Mouse (Mus musculus) neural tube, embryonic 13.5 days (tissue): ENCODE measurements at regions not wholly inside any gene's neighbourhood (a gene's known extent, or its start where the extent isn't known, plus 50 kb on each side); places are given as distances from the start of the nearest gene placed in this dataset.

Experiments used
- ATAC-seq: fragments of 200-750 bp; cut with Nextera tagmentation; 2 replicates; pipeline ENCODE4 v1.8.0; 2017; ENCODE audit warnings: low read depth, mild to moderate bottlenecking, moderate TSS enrichment, moderate library complexity
- H3K27ac ChIP-seq: fragments of 300-500 bp; sonication (generic); replicated peaks from 2 replicates; pipeline ENCODE4 v1.5.1; 2015; ENCODE audit warnings: moderate library complexity, mild to moderate bottlenecking, inconsistent platforms
- H3K27me3 ChIP-seq: fragments of 300-500 bp; sonication (generic); 2 replicates; pipeline ENCODE4 v1.6.1; 2015; ENCODE audit warnings: mild to moderate bottlenecking, inconsistent platforms
- H3K36me3 ChIP-seq: fragments of 300-500 bp; sonication (generic); 2 replicates; pipeline ENCODE4 v1.6.1; 2015; ENCODE audit warnings: mild to moderate bottlenecking, inconsistent platforms
- H3K4me1 ChIP-seq: fragments of 300-500 bp; sonication (generic); replicated peaks from 2 replicates; pipeline ENCODE4 v1.6.1; 2015; ENCODE audit warnings: inconsistent platforms
- H3K4me2 ChIP-seq: fragments of 300-500 bp; sonication (generic); 2 replicates; pipeline ENCODE4 v1.6.1; 2015; ENCODE audit warnings: inconsistent platforms, mild to moderate bottlenecking, moderate library complexity
- H3K4me3 ChIP-seq: fragments of 300-500 bp; sonication (generic); 2 replicates; pipeline ENCODE4 v1.5.1; 2015; ENCODE audit warnings: mild to moderate bottlenecking, inconsistent platforms
- H3K9ac ChIP-seq: fragments of 300-500 bp; sonication (generic); 2 replicates; pipeline ENCODE4 v1.6.1; 2015; ENCODE audit warnings: moderate library complexity, mild to moderate bottlenecking, inconsistent platforms
- H3K9me3 ChIP-seq: fragments of 300-500 bp; sonication (generic); 2 replicates; pipeline ENCODE4 v1.6.1; 2016; ENCODE audit warnings: inconsistent platforms
- WGBS: fragments of 180-500 bp; shearing (Covaris S2); methylation state at CpG from one replicate; pipeline ENCODE4 v1.1.7; 2015; 5-methylcytosine and 5-hydroxymethylcytosine counted together

DNA sequence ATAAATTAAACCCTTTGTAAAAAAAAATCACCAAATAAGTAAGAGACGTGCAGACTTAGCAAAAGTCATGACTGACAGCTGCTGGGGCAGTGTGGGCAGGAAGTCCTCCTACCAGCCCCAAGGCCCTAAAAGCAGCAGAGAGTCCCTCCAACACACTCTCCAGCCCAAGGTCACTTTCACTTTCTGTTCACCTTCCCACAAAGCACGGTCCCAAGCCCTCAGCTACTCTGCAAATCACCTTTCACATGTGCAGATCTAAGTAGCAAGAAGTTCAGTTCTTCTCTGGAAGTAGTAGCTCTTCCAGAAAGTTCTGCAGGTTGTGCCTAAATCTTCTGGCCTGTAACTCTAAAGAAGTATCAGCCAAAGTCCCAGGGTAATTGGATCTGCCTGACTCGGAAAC lies 120.8 kb upstream of the Gm26657 start:
- no peaks in the 10 kb centered on the region for H3K4me1 ChIP-seq
- no peak for ATAC-seq
- no peaks in the 10 kb centered on the region for H3K27me3 ChIP-seq
- 83% methylated on average over 3 of the region's 3 CpGs for WGBS
- no peak overlapping the region for H3K4me3 ChIP-seq
- no peak overlapping the region for H3K4me2 ChIP-seq
- H3K9me3 ChIP-seq: no peaks in the 10 kb centered on the region
- no peak overlapping the region for H3K9ac ChIP-seq
- no peaks in the 10 kb centered on the region for H3K36me3 ChIP-seq
- no peak overlapping the region for H3K27ac ChIP-seq

DNA sequence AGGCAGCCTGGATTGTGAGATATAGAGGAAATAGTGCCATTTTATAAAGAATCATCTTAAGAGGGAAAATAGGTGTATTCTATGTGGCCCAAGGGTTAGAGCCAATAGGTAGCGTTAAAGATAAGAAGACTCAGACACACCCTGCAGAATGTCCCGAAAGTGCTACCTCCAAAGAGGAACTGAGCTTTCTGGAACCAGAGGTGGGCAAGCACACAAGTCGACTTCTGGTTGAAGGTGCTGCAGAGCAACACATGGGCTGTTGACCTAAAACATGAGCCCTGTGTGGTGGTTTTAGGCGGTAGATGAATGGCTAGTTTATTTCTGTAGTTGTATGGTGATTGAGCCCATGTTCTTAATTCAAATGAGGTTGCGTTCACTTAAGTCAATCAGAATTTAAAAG lies 121.4 kb upstream of the Gm26657 start:
- Histone ChIP-seq H3K27ac (no peak overlapping the region), H3K4me3 (no peak overlapping the region), H3K9ac (no peak overlapping the region), H3K4me2 (no peak overlapping the region), H3K4me1 (no peaks in the 10 kb centered on the region), H3K27me3 (no peaks in the 10 kb centered on the region), H3K9me3 (no peaks in the 10 kb centered on the region), H3K36me3 (no peaks in the 10 kb centered on the region)
- WGBS: 94% methylated on average over 5 of the region's 5 CpGs
- no peak for ATAC-seq

DNA sequence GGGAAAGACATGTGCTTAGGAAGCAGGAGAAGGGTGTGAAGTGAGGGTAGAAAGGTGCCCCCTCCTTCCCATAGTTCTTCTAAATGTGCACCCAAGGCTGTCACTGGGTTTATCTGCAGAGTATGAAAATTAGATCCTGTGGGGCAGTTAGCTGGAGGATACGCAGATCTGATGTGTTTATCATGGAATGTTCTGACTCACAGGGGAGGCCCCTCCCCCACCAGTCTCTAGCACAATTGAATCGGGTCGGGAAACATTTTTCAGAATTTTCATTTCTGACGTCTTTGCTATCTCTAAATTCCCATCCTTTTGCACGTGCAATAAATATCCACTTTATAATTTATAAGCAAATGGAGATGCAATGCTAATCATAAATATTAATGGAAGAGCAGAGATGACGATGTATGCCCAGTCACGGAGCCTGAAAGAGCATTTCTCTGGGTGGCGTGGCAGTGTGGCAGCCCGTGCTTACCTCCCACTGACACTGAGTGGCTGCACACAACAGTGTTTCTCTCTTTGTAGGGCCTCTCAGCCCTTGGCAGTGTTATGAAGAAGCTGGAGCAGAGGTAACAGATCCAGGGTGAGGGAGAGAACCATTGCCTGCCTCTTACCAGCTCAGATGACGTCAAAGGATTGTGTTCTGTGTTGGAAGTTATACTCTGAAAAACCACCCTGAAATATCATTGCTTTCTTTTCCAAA lies 122.1 kb upstream of the Gm26657 start:
- H3K27ac ChIP-seq: no peak overlapping the region
- no peak overlapping the region for H3K4me2 ChIP-seq
- 71% methylated on average over 10 of the region's 10 CpGs for WGBS
- no peaks in the 10 kb centered on the region for H3K36me3 ChIP-seq
- ATAC-seq: no peak
- H3K9ac ChIP-seq: no peak overlapping the region
- no peaks in the 10 kb centered on the region for H3K4me1 ChIP-seq
- no peak overlapping the region for H3K4me3 ChIP-seq
- no peaks in the 10 kb centered on the region for H3K9me3 ChIP-seq
- no peaks in the 10 kb centered on the region for H3K27me3 ChIP-seq

DNA sequence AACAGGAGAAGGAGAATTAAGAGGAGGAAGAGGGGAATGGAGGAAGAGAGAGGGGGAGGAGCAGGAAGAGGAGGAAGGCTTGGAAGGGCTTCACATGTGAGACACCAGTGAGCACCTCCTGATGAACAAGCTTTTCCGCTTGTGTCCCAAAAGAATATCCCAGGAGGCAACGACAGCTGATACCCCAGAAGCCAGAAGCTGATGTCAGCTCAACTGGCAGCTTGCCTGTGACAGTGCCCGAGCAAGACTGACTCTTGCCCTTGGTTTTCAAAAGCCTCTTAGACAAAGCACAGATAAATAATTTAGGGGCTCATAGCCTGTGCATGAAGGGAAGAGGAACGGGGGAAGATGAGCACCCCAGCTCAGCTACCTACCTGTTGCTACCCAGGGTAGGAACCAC lies 127.5 kb upstream of the Gm26657 start:
- no peak overlapping the region for H3K27ac ChIP-seq
- no peaks in the 10 kb centered on the region for H3K36me3 ChIP-seq
- 0 out of 2 replicates have a peak, but pooled peaks cover 4% of the 10 kb centered on the region for H3K4me1 ChIP-seq
- H3K4me2 ChIP-seq: no peak overlapping the region
- no peaks in the 10 kb centered on the region for H3K27me3 ChIP-seq
- 68% methylated on average over 4 of the region's 4 CpGs for WGBS
- no peak for ATAC-seq
- H3K9me3 ChIP-seq: no peaks in the 10 kb centered on the region
- H3K4me3 ChIP-seq: no peak overlapping the region
- no peak overlapping the region for H3K9ac ChIP-seq

DNA sequence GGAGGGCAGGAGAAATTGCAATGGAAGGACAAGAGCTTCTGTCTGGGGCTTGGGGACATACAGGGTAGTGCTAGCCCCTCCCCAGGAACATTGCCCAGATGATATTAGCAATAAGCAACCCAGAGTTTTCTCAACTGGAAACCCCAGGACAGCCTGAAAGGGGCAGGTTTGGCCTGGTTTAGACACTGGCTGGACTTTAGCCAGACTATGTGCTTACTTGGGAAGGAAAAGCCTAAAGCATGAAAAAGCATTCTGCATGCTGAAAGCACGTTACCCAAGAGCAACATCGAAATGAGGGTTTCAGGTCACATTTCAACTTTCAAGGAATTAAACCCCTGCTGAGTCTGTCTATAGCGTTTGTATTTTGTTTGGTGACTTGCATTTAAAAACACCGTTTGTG lies 128.1 kb upstream of the Gm26657 start:
- 37% methylated on average over 4 of the region's 4 CpGs for WGBS
- Histone ChIP-seq H3K9ac (no peak overlapping the region), H3K9me3 (no peaks in the 10 kb centered on the region)

DNA sequence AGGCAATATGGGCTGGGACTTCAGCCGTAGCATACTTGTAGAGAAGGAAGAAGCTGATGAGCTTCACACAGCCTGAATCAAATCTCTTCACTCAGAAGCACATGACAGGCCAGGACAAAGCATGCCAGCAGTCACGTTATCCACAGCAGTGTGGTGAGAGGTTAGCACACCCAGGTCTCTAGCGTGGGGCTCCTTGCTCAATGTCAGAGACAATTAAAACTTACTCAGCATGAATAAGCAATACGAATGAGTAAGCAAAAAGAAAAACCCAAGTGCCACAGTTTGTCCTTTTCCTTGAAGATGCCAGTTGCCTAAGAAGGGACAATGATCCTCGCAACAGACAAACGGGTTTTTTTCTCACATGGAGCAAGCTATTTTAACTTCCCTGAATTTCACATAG lies 129.6 kb upstream of the Gm26657 start:
- Histone ChIP-seq H3K4me1 (0 out of 2 replicates have a peak, but pooled peaks cover 4% of the 10 kb centered on the region), H3K9me3 (no peaks in the 10 kb centered on the region), H3K36me3 (no peaks in the 10 kb centered on the region), H3K27me3 (no peaks in the 10 kb centered on the region), H3K4me3 (no peak overlapping the region), H3K4me2 (no peak overlapping the region), H3K27ac (no peak overlapping the region), H3K9ac (no peak overlapping the region)
- no peak for ATAC-seq
- 69% methylated on average over 6 of the region's 6 CpGs for WGBS

More for the DNA sequence above, 128.1 kb upstream of the Gm26657 start:
- Histone ChIP-seq H3K4me1 (0 out of 2 replicates have a peak, but pooled peaks cover 4% of the 10 kb centered on the region), H3K27me3 (no peaks in the 10 kb centered on the region), H3K36me3 (no peaks in the 10 kb centered on the region), H3K27ac (no peak overlapping the region), H3K4me2 (no peak overlapping the region), H3K4me3 (no peak overlapping the region)
- no peak for ATAC-seq

DNA sequence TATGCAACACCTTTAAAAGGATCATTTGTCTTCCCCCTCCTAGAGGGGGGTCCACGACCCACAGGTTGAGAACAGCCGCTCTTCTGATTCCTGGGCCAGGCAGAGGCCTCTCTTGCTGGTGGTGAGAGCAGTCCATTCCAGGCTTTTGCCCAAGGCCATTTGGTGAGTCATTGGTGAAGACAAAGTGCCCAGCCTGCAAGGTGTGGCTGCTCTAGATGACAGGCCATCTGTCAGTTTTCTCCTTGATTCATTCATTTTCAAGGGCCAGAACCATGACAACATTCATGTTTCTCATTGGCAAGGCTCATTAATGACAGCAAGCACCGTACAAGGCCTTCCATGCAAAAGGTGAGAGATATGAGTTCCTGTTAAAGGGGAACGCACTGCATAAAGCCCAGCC lies 131.2 kb upstream of the Gm26657 start:
- Histone ChIP-seq H3K27ac (no peak overlapping the region), H3K27me3 (no peaks in the 10 kb centered on the region), H3K4me2 (no peak overlapping the region), H3K4me1 (0 out of 2 replicates have a peak, but pooled peaks cover 4% of the 10 kb centered on the region), H3K9me3 (no peaks in the 10 kb centered on the region), H3K36me3 (no peaks in the 10 kb centered on the region), H3K4me3 (no peak overlapping the region), H3K9ac (no peak overlapping the region)
- 83% methylated on average over 4 of the region's 4 CpGs for WGBS
- no peak for ATAC-seq

DNA sequence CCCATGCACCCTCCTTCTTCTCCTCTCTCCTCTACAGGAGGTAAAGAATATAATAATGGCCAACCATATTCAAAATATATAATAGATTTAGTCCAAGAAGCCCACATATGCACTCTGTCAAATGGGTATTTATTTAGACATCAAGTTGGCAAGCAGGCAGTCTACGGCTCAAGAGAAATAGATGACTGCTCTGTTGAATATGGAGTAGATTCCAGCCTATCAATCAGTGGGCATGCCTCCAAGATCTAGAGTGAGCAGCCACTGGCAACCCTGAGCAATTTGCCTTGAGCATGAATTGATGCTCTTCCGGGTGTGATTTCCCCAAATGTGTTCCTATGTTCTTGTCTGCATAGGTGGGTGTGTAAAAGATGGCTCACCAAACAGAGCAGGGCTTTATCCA lies 141.5 kb upstream of the Gm26657 start:
- Histone ChIP-seq H3K36me3 (no peaks in the 10 kb centered on the region), H3K9ac (no peak overlapping the region), H3K27me3 (no peaks in the 10 kb centered on the region), H3K9me3 (no peaks in the 10 kb centered on the region), H3K4me2 (no peak overlapping the region), H3K4me3 (no peak overlapping the region), H3K27ac (no peak overlapping the region), H3K4me1 (no peaks in the 10 kb centered on the region)
- WGBS: 66% methylated on average over 2 of the region's 2 CpGs
- no peak for ATAC-seq

DNA sequence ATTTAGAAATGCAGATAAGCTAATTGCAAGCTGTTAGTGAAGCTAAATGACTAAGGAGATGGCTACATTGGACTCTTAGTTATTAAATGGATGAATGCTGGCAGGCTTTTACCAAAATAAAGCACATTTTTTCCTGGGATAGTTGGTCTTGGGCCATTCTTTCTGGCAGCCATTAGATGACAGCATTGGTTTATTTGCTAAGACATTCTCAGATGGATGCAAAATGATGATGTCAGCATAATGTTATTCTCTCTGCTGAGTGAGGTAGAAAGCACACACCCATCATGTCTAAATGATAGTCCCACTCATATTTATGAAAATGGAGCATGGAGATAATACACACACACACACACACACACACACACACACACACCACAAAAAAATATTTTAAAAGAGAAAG lies 141.9 kb upstream of the Gm26657 start:
- no peak overlapping the region for H3K9ac ChIP-seq
- no peaks in the 10 kb centered on the region for H3K36me3 ChIP-seq
- H3K27ac ChIP-seq: no peak overlapping the region
- no peaks in the 10 kb centered on the region for H3K27me3 ChIP-seq
- H3K4me1 ChIP-seq: no peaks in the 10 kb centered on the region
- H3K9me3 ChIP-seq: no peaks in the 10 kb centered on the region
- H3K4me2 ChIP-seq: no peak overlapping the region
- H3K4me3 ChIP-seq: no peak overlapping the region
- ATAC-seq: no peak

DNA sequence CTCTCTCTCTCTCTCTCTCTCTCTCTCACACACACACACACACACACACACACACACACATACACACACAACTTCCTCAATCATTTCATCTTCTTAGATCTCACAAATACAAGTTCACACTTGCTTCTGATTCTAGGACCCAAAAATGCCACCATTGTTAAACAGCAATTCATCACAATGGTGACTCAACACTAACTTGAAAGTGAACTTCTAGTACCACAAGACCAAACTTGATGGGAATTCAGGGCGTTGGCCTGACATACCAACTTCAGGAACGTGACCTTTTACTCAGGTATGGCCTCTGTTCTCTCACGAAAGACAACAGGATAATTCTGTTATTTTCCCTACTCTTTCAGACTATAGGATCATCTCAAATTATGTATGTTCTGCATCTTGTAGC lies 157.5 kb upstream of the Gm26657 start:
- no peaks in the 10 kb centered on the region for H3K4me1 ChIP-seq
- 87% methylated on average over 3 of the region's 3 CpGs for WGBS
- H3K4me2 ChIP-seq: no peak overlapping the region
- no peaks in the 10 kb centered on the region for H3K27me3 ChIP-seq
- H3K9ac ChIP-seq: no peak overlapping the region
- no peaks in the 10 kb centered on the region for H3K36me3 ChIP-seq
- no peaks in the 10 kb centered on the region for H3K9me3 ChIP-seq
- H3K27ac ChIP-seq: no peak overlapping the region
- no peak for ATAC-seq
- no peak overlapping the region for H3K4me3 ChIP-seq

DNA sequence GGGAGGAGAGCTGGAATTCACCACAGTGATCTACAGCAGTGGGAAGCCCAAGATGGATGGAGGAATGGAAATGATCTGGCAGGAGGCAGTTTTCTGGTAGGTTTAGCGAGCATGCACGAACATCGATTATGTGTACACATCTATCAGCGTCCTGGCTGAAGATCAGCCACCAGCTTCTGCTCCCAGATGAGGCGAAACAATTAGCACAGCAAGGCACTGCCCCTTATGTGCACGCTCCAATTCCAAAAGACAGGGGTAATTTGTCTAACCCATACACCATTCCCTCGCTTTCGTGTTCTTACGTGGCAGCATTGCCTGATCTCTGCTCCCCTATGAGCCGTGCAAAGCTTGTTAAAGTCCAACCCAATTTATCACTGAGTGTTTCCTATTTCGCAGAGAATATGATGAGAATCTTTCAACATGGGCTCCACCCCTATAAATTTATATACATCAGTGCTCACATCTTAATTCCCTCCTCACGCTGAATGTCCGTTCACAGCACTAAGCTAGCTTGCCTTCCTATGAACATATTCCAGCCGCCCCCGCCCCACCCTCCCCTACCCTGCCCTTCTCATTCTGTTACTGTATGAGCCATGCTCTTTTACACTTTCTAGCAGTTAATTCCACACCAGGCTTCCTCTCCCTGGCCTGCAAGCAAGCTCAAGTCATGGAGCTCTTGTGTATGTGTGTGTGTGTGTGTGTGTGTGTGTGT lies 162.9 kb upstream of the Gm26657 start:
- WGBS: 75% methylated on average over 15 of the region's 15 CpGs
- no peak overlapping the region for H3K9ac ChIP-seq
- no peak overlapping the region for H3K4me2 ChIP-seq
- no peak for ATAC-seq
- no peaks in the 10 kb centered on the region for H3K27me3 ChIP-seq
- no peak overlapping the region for H3K4me3 ChIP-seq
- no peaks in the 10 kb centered on the region for H3K36me3 ChIP-seq
- H3K4me1 ChIP-seq: no peaks in the 10 kb centered on the region
- no peak overlapping the region for H3K27ac ChIP-seq
- no peaks in the 10 kb centered on the region for H3K9me3 ChIP-seq

DNA sequence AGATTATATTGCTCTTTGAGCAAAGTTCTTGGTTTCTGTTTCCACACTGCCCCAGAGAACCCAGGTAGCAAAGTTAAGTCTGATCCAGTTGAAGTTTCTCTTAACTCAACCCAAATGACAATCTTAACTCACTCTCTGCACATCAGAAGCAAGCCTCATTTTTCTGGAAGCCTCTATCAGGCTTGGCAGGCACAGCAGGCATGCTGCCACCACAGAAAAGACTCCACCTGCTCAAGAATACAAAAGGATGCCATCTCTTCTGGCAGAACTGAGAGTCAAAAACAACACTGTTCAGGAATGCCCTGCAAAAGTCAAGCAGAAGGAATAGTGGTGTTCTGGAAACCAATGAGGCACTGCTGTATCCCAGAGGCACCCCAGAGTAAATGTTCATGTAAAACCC lies 187.7 kb upstream of the Gm26657 start:
- no peak for ATAC-seq
- Histone ChIP-seq H3K4me1 (no peaks in the 10 kb centered on the region), H3K27me3 (no peaks in the 10 kb centered on the region), H3K9me3 (no peaks in the 10 kb centered on the region), H3K4me3 (no peak overlapping the region), H3K4me2 (no peak overlapping the region), H3K27ac (no peak overlapping the region), H3K36me3 (no peaks in the 10 kb centered on the region), H3K9ac (no peak overlapping the region)
